Mouse (Mus musculus): ENCODE measurements around the gene Tmem256. TPM values are rescaled to one million over a fixed set of nuclear protein-coding genes. Genes with fewer than 3 reads are reported as not detected.

The Tmem256 gene
- total RNA-seq, 2 experiments from 2014 or later: 141 to 164 TPM

GRCm38 (mm10) chr11:69810280-69810679 is 28.0 kb upstream of the Tmem256 start:
- DNase-seq (ENCODE audit: low spot score): no peak

DNA sequence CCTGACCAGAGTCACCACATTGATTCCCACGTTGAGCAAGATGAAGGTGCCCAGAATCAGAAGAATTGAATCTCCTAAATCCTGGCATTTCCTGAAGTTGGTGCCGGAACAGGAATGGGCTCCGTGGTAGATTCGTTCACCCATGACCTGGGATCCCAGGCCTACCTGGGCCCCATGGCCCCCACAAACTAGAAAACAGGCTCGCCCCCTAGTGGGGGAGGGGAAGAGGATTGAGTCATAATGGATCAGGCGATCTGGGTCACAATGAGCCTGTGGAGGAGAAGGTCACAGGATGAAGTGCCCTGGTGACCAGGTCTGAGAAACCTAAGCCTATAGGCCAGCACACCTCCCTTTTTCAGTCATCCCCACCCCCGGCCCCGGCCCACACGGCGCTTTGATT is 23.2 kb upstream of the Tmem256 start, which contains the start of gene Gm39566:
Gene Gm39566 (minus strand): TSS at position 144 of the 400 bp plus-strand sequence.
- no peak for DNase-seq (ENCODE audit: low spot score)

DNA sequence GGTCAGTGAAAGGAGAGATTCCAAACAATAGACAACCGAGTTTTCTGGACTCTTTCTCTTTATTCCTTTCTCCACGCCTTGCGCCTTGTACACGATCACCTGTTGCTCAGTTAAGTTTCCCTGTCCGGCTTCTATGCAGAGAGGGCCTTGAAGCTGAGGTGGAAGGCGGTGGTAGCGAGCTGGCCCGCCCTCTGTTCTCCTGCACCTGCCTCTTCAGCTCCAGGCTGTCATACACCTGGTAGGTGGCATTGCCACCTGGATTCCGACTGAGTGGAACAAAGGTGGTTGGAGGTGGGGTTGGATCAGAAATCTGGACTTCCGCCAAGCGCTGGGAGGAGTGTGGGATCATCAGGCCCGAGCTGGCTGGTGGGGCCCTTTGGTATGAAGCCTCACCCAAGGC is 21.8 kb upstream of the Tmem256 start:
- DNase-seq (ENCODE audit: low spot score): no peak

- no peak for DNase-seq (ENCODE audit: low spot score)
Observed at GRCm38 (mm10) chr11:69818365-69818764, 19.9 kb upstream of the Tmem256 start, which contains the start of gene Spem2. Gene Spem2 (minus strand): TSS chr11:69818465.

DNA sequence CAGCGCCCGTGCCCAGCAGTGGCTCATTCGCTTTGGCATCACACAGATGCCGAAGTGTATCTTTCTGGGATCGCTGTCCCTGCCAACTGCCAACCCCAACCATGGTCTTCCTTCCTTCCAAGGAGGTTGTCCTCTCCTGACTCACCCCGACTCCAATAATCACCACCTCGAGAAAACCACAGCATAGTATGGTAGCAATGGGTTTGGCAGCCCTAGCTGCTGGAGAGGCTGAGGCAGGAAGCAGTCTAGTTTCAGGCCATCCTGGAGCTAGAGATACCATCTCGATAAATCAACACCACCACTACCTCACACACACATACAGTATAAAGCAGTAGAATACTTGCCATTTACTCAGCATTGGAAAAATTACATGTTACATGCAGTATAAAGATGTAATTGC is 19.4 kb upstream of the Tmem256 start:
- DNase-seq (ENCODE audit: low spot score): no peak

DNA sequence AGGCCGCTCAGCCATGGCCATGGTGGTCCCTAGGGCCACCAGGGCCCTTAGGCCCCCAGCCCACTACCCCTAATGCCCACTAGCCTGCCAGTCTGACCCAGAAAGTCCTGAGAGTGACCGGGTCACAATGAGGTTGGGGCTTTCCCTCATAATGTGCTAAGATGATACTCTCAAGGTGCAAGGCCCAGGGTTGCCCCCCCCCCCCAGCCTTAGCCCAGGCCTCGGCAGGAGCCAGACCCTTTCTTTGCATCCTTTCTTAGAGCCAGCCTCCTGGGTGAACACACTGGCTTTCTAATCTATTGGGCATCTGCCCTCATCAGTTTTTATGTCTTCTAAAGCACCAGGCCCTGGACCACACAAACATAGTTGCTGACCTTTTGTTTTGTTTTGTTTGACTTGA is 16.2 kb upstream of the Tmem256 start, which contains the start of gene Spem1:
Gene Spem1 (minus strand): TSS at position 101 of the 400 bp plus-strand sequence.
- DNase-seq (ENCODE audit: low spot score): no peak

- DNase-seq (ENCODE audit: low spot score): no peak
Observed at GRCm38 (mm10) chr11:69823456-69823855, 14.9 kb upstream of the Tmem256 start.

GRCm38 (mm10) chr11:69828832-69829231 is 9.5 kb upstream of the Tmem256 start:
- DNase-seq (ENCODE audit: low spot score): no peak

GRCm38 (mm10) chr11:69833554-69833953 is 4.8 kb upstream of the Tmem256 start:
- DNase-seq (ENCODE audit: low spot score): no peak

- DNase-seq (ENCODE audit: low spot score): no peak
Observed at GRCm38 (mm10) chr11:69834001-69834549, 4.2 kb upstream of the Tmem256 start.

DNA sequence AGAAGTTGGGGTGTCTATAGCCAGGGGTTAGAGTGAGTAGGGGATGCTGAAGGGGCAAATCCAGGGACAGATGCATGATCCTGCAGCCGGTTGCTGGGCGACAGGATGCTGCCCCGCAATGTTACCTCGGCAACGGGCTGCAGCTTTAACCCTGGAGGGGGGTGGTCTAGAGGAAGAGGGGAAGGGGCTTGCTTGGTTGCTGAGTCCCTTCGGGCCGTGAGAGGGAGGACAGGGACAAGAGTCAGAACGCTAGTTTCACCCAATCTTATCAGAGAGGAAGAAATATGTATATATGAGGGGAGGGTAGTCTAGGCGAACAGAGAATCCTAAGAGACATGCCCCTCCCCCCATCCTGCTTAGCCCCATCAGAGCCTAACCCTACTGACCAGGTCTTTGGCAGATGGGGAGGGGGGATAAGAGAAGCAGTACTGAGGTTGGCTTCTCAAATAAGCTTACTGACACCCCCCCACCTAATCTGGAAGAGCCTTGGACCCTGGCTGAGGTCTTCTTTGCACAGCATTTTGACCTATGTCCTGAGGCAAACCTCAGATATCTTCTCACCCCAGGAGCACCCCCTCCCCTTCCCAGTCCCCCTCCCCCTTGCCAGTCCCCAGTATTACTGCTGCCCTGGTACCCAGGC is 2.9 kb upstream of the Tmem256 start:
- DNase-seq (ENCODE audit: low spot score): no peak

DNA sequence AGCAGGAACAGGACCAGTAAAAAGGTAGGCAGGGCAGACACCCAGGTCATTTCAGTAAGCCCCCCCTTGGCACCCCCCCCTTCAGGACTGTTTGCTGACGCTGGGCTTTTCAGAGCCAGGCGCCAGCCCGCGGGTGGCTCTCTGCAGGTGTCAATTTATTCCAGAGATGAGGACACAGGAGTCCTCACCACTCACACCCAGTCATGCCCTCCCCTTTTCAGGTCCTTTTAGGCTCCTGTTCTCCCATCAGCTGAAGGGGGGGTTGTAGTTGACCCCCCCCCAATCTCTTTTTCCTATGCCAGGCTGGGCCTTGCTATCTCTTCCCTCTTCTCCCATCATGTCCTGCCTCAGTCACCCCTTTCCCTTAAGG is 2.4 kb upstream of the Tmem256 start:
- DNase-seq (ENCODE audit: low spot score): no peak

DNA sequence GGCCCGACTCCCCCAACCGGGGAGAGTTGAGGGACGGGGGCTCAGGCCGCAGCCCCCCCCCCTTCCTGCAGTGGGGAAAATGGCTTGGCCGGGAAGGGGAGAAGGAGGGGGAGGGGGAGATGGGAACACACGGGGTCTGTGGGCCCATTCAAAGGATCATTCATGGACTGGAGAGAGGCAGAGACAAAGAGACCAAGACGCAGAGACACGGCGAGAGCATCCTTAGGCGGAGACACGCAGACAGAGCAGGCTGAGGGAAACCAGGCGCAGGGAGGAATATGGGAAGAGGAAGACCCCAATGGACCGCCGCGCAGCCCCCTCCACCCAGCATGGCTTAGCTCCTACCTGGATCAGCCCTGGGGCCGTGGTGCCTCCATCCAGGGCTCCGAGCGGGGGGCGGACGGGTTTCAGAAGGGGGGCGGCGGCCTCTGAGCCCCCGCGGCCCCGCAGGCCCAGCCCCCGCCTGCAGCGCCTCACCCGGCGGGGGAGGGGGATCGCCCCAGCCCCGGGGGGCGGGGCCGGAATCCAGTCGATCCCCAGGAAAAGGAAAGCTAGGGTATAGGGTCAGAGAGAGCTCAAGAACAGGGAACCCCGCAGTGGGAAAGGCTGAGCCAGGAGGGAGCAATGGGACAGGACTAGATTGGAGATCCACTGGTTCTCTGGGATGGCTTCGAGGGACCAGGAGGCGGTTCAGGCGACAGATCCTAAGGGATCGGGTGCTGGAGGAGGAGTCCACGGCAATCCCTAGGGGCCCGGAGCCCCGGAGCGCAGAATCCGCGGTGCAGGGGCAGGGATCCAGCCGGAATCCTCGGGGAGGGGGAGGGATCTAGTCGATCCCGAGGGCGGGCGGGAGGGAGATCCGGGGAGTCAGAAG is 1.4 kb upstream of the Tmem256 start:
- peak; percentile 36 for DNase-seq (ENCODE audit: low spot score)

GRCm38 (mm10) chr11:69837604-69837951 is 736 bp upstream of the Tmem256 start, which contains the start of gene Nlgn2:
Gene Nlgn2 (minus strand): TSS chr11:69837784.
- DNase-seq (ENCODE audit: low spot score): no peak

- DNase-seq (ENCODE audit: low spot score): no peak
Observed at GRCm38 (mm10) chr11:69838714-69839104, 395 bp downstream of the Tmem256 start.

DNA sequence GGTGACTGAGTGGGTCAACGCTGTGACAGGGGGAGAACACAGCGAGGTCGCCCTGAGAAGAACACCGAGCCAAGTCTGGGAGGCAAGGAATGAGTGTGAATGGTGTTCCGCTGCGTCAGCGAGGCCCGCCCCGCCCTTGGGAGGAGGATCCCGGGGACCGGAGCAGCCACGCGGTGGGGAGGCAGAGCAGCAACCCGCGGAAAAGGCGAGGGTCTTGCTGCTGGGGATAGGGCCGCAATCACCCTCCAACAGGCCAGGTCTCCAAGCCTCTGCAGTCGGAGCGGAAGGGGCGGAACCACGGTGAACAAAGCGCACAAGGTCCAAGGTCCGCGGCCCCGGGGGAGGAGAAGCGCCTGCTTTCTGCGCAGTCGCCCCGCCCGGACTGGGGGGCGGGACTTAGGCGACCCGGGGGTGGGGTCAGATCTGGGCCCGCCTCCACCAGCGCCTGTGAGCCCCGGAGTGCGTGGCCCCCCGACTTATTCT is 7.9 kb downstream of the Tmem256 start, which contains the start of gene Plscr3:
Gene Plscr3 (plus strand): TSS at position 179 of the 483 bp plus-strand sequence.
- peak; percentile 90 for DNase-seq (ENCODE audit: low spot score)

- no peak for DNase-seq (ENCODE audit: low spot score)
Observed at GRCm38 (mm10) chr11:69846738-69847688, 8.7 kb downstream of the Tmem256 start.

DNA sequence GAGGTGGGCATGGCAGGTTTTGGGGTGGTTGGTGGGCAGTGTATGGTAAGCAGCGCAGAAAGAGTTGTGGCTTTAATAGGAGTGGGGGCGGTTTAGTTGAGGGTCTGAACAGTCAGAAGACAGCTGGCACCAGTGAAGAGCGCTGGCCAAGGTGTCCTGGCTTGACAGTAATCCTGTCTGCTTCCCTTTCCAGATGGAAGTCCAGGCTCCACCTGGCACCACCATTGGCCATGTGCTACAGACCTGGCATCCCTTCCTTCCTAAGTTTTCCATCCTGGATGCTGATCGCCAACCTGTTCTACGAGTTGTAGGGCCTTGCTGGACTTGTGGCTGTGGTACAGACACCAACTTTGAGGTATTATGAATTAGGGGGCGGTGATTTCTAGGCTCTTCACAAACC is 9.7 kb downstream of the Tmem256 start:
- no peak for DNase-seq (ENCODE audit: low spot score)

GRCm38 (mm10) chr11:69849128-69849527 is 10.8 kb downstream of the Tmem256 start:
- DNase-seq (ENCODE audit: low spot score): no peak

- no peak for DNase-seq (ENCODE audit: low spot score)
Observed at GRCm38 (mm10) chr11:69849884-69850283, 11.6 kb downstream of the Tmem256 start.

- no peak for DNase-seq (ENCODE audit: low spot score)
Observed at GRCm38 (mm10) chr11:69850754-69851153, 12.4 kb downstream of the Tmem256 start.
